ENCODE assay signal across 33 mouse cellular contexts in genomic region chr5:148500516-148500915, GRCm38 (mm10). TPM values are rescaled to one million over a fixed set of nuclear protein-coding genes. Genes with fewer than 3 reads are reported as not detected.
DNase-seq lines count a peak whose midpoint lies in the region; ATAC-seq and TF ChIP-seq lines count a peak whose summit lies in the region.
"Had no signal": no experiment of that assay in that cellular context is flagged by ENCODE, and none has a peak within 500 bp of the region (broad histone marks: within the 10 kb centered on the region; RNA-seq: fewer than 3 reads in every experiment).

No protein-coding gene starts in this region.

- peaks cover 5% of the 10 kb centered on the region for H3K36me3 ChIP-seq in lung, postnatal 0 days (ENCODE audit: insufficient read depth, low read length)
- H3K36me3 ChIP-seq in MEL (ENCODE audit: control insufficient read depth in 1 of 2, insufficient read depth in 2 of 2, low read length in 2 of 2): peaks cover 2% of the 10 kb centered on the region in 2 experiments; a peak in 2 of 4 replicates

- TF ChIP-seq RAD21 in MEL (IDR thresholded peaks at IDR 0.05; ENCODE audit: low read depth, low read length): no peak

- H3K27me3 ChIP-seq in lung, postnatal 0 days (replicated peaks; ENCODE audit: insufficient read depth, low read length): no peaks in the 10 kb centered on the region
- H3K27me3 ChIP-seq in MEL (ENCODE audit: control insufficient read depth in 1 of 2, insufficient read depth in 2 of 2, low read length in 2 of 2): no peaks in the 10 kb centered on the region
- H3K27me3 ChIP-seq: forebrain, embryonic 12.5 days; heart, embryonic 12.5 days; hindbrain, embryonic 15.5 days; intestine, embryonic 15.5 days; limb, embryonic 12.5 days; liver, embryonic 15.5 days; lung, embryonic 15.5 days; midbrain, embryonic 12.5 days; neural tube, embryonic 12.5 days had no signal

- TF ChIP-seq EP300 in lung, postnatal 0 days (IDR thresholded peaks at IDR 0.05): no peak
- TF ChIP-seq EP300 in MEL (IDR thresholded peaks at IDR 0.05; ENCODE audit: low read depth in 1 of 2, low read length in 2 of 2): no peak

- H3K4me2 ChIP-seq in lung, postnatal 0 days (replicated peaks; ENCODE audit: low read depth, low read length): no peak overlapping the region
- H3K4me2 ChIP-seq: forebrain, embryonic 12.5 days; heart, embryonic 12.5 days; hindbrain, embryonic 15.5 days; intestine, embryonic 15.5 days; limb, embryonic 12.5 days; liver, embryonic 15.5 days; lung, embryonic 15.5 days; midbrain, embryonic 12.5 days; neural tube, embryonic 12.5 days had no signal

- peak; percentile 40 for DNase-seq in lung, postnatal 0 days (ENCODE audit: low spot score)
- no peak for DNase-seq in lung, postnatal 14 days
- DNase-seq in CD4-positive helper T cell, adult 2 months (ENCODE audit: low read depth, low spot score): peak; percentile 35
- DNase-seq in MEL (ENCODE audit: low read depth, low spot score): peak; percentile 42
- DNase-seq in kidney, postnatal 36 days: no peak
- no peak for DNase-seq in Muller cell, postnatal 12 days (ENCODE audit: inconsistent ontology term)
- DNase-seq: adrenal gland, postnatal 25 days; B cell, adult 2 months; cerebellum, adult 2 months; cerebellum, postnatal 14 days; forebrain, postnatal 0 days; gastrocnemius, postnatal 25 days; heart, adult 2 months; kidney, adult 2 months; kidney, postnatal 4 days; layer of hippocampus, adult 9-11 months; right cerebral cortex, postnatal 14 days; thymus, adult 18-20 months; thymus, postnatal 4 days had no signal

- no peak overlapping the region for H3K9ac ChIP-seq in lung, postnatal 0 days (replicated peaks; ENCODE audit: low read depth)
- no peak overlapping the region for H3K9ac ChIP-seq in MEL (ENCODE audit: control insufficient read depth, low read depth, low read length, poor library complexity, severe bottlenecking)
- H3K9ac ChIP-seq: forebrain, embryonic 12.5 days; forebrain, postnatal 0 days; heart, embryonic 12.5 days; hindbrain, embryonic 15.5 days; intestine, embryonic 15.5 days; limb, embryonic 12.5 days; liver, embryonic 15.5 days; lung, embryonic 15.5 days; midbrain, embryonic 12.5 days; neural tube, embryonic 12.5 days had no signal

- H3K4me1 ChIP-seq in lung, postnatal 0 days (ENCODE audit: insufficient read depth, low read depth, low read length): no peaks in the 10 kb centered on the region
- peaks cover 0 to 17% of the 10 kb centered on the region in 2 experiments; a peak in 3 of 4 replicates for H3K4me1 ChIP-seq in MEL (ENCODE audit: control insufficient read depth in 1 of 2, insufficient read depth in 2 of 2, low read length in 2 of 2)
- H3K4me1 ChIP-seq: forebrain, embryonic 12.5 days; heart, embryonic 12.5 days; hindbrain, embryonic 15.5 days; intestine, embryonic 15.5 days; limb, embryonic 12.5 days; liver, embryonic 15.5 days; lung, embryonic 15.5 days; megakaryocyte, embryonic 14.5 days; midbrain, embryonic 12.5 days; neural tube, embryonic 12.5 days had no signal

- H3K79me2 ChIP-seq in MEL (ENCODE audit: control insufficient read depth, insufficient read depth, low read length, poor library complexity): no peaks in the 10 kb centered on the region

- TF ChIP-seq POLR2A in MEL (IDR thresholded peaks at IDR 0.05; ENCODE audit: control insufficient read depth in 1 of 2, insufficient read depth in 1 of 2, low read depth in 1 of 2, low read length in 2 of 2, poor library complexity in 1 of 2): no peak

- no peak overlapping the region for H3K27ac ChIP-seq in lung, postnatal 0 days (ENCODE audit: low read length)
- H3K27ac ChIP-seq in MEL (ENCODE audit: control insufficient read depth, low read depth, low read length): no peak overlapping the region
- H3K27ac ChIP-seq: forebrain, embryonic 12.5 days; heart, adult 2 months; hindbrain, embryonic 15.5 days; intestine, embryonic 15.5 days; limb, embryonic 12.5 days; liver, embryonic 15.5 days; lung, embryonic 15.5 days; midbrain, embryonic 12.5 days; neural tube, embryonic 12.5 days; stomach, postnatal 0 days had no signal

- WGBS in lung, postnatal 0 days: 76% methylated on average over 8 of the region's 8 CpGs

- H3K9me3 ChIP-seq in lung, postnatal 0 days (ENCODE audit: low read length): no peaks in the 10 kb centered on the region
- no peaks in the 10 kb centered on the region for H3K9me3 ChIP-seq in MEL (replicated peaks; ENCODE audit: insufficient read depth, low read length)
- H3K9me3 ChIP-seq: hindbrain, embryonic 15.5 days; intestine, embryonic 15.5 days; liver, embryonic 15.5 days; lung, embryonic 15.5 days had no signal

- ATAC-seq in lung, postnatal 0 days: no peak; the same call in 1 of the 2 replicates
- peak; percentile 43 for ATAC-seq in megakaryocyte, adult 5-6 weeks (ENCODE audit: poor library complexity, severe bottlenecking)
- ATAC-seq: forebrain, postnatal 0 days; intestine, embryonic 15.5 days had no signal

- H3K4me3 ChIP-seq in lung, postnatal 0 days (ENCODE audit: low read depth, low read length): no peak overlapping the region
- no peak overlapping the region for H3K4me3 ChIP-seq in MEL (ENCODE audit: control insufficient read depth in 1 of 2, insufficient read depth in 1 of 2, low read depth in 2 of 2, low read length in 2 of 2)
- H3K4me3 ChIP-seq: erythroblast, embryonic 14.5 days; forebrain, embryonic 12.5 days; heart, adult 2 months; heart, embryonic 12.5 days; hindbrain, embryonic 15.5 days; intestine, embryonic 15.5 days; limb, embryonic 12.5 days; liver, embryonic 15.5 days; lung, embryonic 15.5 days; megakaryocyte, embryonic 14.5 days; midbrain, embryonic 12.5 days; myocyte; neural tube, embryonic 12.5 days had no signal

- no peak for TF ChIP-seq CTCF in lung, postnatal 0 days (IDR thresholded peaks at IDR 0.05)
- no peak for TF ChIP-seq CTCF in MEL (IDR thresholded peaks at IDR 0.05 in 2 of 3, conservative IDR thresholded peaks at IDR 0.05 in 1 of 3; ENCODE audit: control insufficient read depth in 1 of 3, insufficient read depth in 1 of 3, low read depth in 2 of 3, low read length in 3 of 3, poor library complexity in 1 of 3, severe bottlenecking in 1 of 3)

TF ChIP-seq in MEL, 35 proteins besides CTCF, POLR2A, EP300 and RAD21:
- no peak for TF ChIP-seq MXI1 (IDR thresholded peaks at IDR 0.05; ENCODE audit: low read depth, low read length)
- no peak for TF ChIP-seq GABPA (IDR thresholded peaks at IDR 0.05; ENCODE audit: low read depth, low read length)
- no peak for TF ChIP-seq TAL1 (IDR thresholded peaks at IDR 0.05; ENCODE audit: low read length)
- no peak for TF ChIP-seq TCF12 (IDR thresholded peaks at IDR 0.05; ENCODE audit: low read depth, low read length)
- no peak for TF ChIP-seq ZKSCAN1 (IDR thresholded peaks at IDR 0.05; ENCODE audit: low read depth, low read length)
- no peak for TF ChIP-seq CHD1 (IDR thresholded peaks at IDR 0.05; ENCODE audit: low read depth, low read length)
- TF ChIP-seq USF1 (IDR thresholded peaks at IDR 0.05; ENCODE audit: low read depth, low read length): no peak
- TF ChIP-seq MEF2A (IDR thresholded peaks at IDR 0.05; ENCODE audit: extremely low read depth, insufficient replicate concordance, low read depth, low read length, poor library complexity, severe bottlenecking): no peak
- TF ChIP-seq ELF1 (IDR thresholded peaks at IDR 0.05; ENCODE audit: low read depth, low read length): no peak
- TF ChIP-seq NELFE (IDR thresholded peaks at IDR 0.05; ENCODE audit: low read depth, low read length): no peak
- no peak for TF ChIP-seq MAX (IDR thresholded peaks at IDR 0.05; ENCODE audit: low read length)
- no peak for TF ChIP-seq POLR2AphosphoS2 (IDR thresholded peaks at IDR 0.05; ENCODE audit: low read length)
- TF ChIP-seq SMC3 (IDR thresholded peaks at IDR 0.05; ENCODE audit: low read depth, low read length): no peak
- TF ChIP-seq UBTF (IDR thresholded peaks at IDR 0.05; ENCODE audit: borderline replicate concordance, insufficient read depth, low read depth, low read length): no peak
- TF ChIP-seq HCFC1 (IDR thresholded peaks at IDR 0.05; ENCODE audit: low read depth, low read length): no peak
- no peak for TF ChIP-seq CHD2 (IDR thresholded peaks at IDR 0.05; ENCODE audit: low read length)
- no peak for TF ChIP-seq E2F4 (IDR thresholded peaks at IDR 0.05; ENCODE audit: borderline replicate concordance, low read depth, low read length)
- TF ChIP-seq MAFK (IDR thresholded peaks at IDR 0.05; ENCODE audit: borderline replicate concordance, low read depth, low read length): no peak
TF ChIP-seq in MEL: peak in this region for 0.

RNA-seq across cellular contexts. Expression of gene Ubl3, which starts 52.1 kb away (rescaled TPM):
- 161 and 165 TPM in 2 replicates for polyA plus RNA-seq in lung, postnatal 0 days (2015; fragmentation: Nextera tagmentation; extraction: Ambion mirVana)
- 41.0 and 50.7 TPM in 2 replicates for total RNA-seq in MEL (2012; rRNA removed)
- polyA plus RNA-seq in MEL (2012; ENCODE audit: insufficient read depth in 1 of 2, insufficient read length in 2 of 2, low read depth in 1 of 2, low replicate concordance in 2 of 2, missing spikeins in 1 of 2): 10 to 100 TPM in 1 of 2 experiments, not detected in 1; 59.0 TPM
- 90.4 and 93.3 TPM in 2 replicates for total RNA-seq in megakaryocyte, adult 5-6 weeks (2015)
- 122 and 130 TPM in 2 replicates for total RNA-seq in megakaryocyte, adult 5-6 weeks (2017)

Comparison
In these comparisons a context has a peak if more than half of its experiments do, and no peak if none do; other contexts are left out.
1. DNase-seq: peak in lung, postnatal 0 days (single experiment), CD4-positive helper T cell, adult 2 months (single experiment) and MEL (single experiment); none in lung, postnatal 14 days (single experiment), kidney, postnatal 36 days (0 of 2) and Muller cell, postnatal 12 days (single experiment).